Mouse (Mus musculus) CH12.LX (cell line): Measurements from ENCODE around the gene Fermt2.

ENCODE experiments used
- CHD1 ChIP-seq: IDR thresholded peaks from 2 replicates; pipeline ENCODE4 v1.6.1; 2012; ENCODE audit warnings: low read depth, low read length, improper control_type of control experiment, inconsistent platforms
- E2F4 ChIP-seq: IDR thresholded peaks from 2 replicates; pipeline ENCODE4 v1.6.1; 2011; ENCODE audit warnings: low read depth, low read length, improper control_type of control experiment; ENCODE audit not compliant: insufficient replicate concordance
- MAFK ChIP-seq: IDR thresholded peaks from 2 replicates; pipeline ENCODE4 v1.6.1; 2011; ENCODE audit warnings: low read length, improper control_type of control experiment; ENCODE audit not compliant: insufficient replicate concordance
- POLR2A ChIP-seq: IDR thresholded peaks from 2 replicates; pipeline ENCODE4 v1.6.1; 2011; ENCODE audit warnings: low read depth, mild to moderate bottlenecking, improper control_type of control experiment, low read length
- UBTF ChIP-seq: IDR thresholded peaks from 2 replicates; pipeline ENCODE4 v1.6.1; 2012; ENCODE audit warnings: low read depth, mild to moderate bottlenecking, inconsistent platforms, low read length, improper control_type of control experiment, moderate library complexity
- ZC3H11A ChIP-seq: IDR thresholded peaks from 2 replicates; pipeline ENCODE4 v1.6.1; 2012; ENCODE audit warnings: low read depth, mild to moderate bottlenecking, inconsistent platforms, low read length, improper control_type of control experiment
- ZMIZ1 ChIP-seq: IDR thresholded peaks from 2 replicates; pipeline ENCODE4 v1.6.1; 2012; ENCODE audit warnings: low read depth, mild to moderate bottlenecking, inconsistent platforms, low read length, improper control_type of control experiment

- TF ChIP-seq UBTF (no peak), ZC3H11A (no peak), E2F4 (no peak), MAFK (no peak), POLR2A (no peak), ZMIZ1 (no peak), CHD1 (no peak)
These were observed 737 bp upstream of the Fermt2 start for GRCm38 (mm10) chr14:45530364-45531345.
